Mouse (Mus musculus): ENCODE measurements around the gene Rarb. TPM values are rescaled to one million over a fixed set of nuclear protein-coding genes. Genes with fewer than 3 reads are reported as not detected.

The Rarb gene
- polyA plus RNA-seq, 1 experiment: 1.0 TPM

DNA sequence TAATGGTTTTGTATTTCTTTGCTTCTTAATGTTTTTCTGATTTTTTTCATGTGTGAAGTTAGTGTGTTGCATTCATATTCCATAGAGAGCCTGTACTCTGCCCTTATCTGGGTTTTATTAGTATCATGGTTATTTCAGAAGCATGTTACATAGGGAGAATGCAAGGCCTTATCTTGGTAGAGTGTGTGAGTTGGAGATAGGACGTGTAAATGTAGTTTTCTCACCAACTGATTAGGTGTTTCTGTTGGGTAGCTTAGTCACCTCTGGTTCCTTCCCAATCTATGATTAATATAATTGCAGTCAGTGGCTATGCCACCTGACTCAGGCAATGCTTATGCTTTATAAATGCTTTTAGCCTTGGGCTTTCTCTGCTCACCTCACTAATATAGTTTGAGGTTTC, 434.2 kb downstream of the Rarb start:
- TF ChIP-seq POLR2A (IDR thresholded peaks at IDR 0.05; ENCODE audit: low read depth, low read length): no peak
- TF ChIP-seq CTCF (IDR thresholded peaks at IDR 0.05; ENCODE audit: extremely low read depth, insufficient read depth, insufficient read length, insufficient replicate concordance): no peak
- H3K27ac ChIP-seq (ENCODE audit: insufficient read depth, low read length): no peak overlapping the region
- H3K4me1 ChIP-seq (ENCODE audit: control insufficient read depth, insufficient read depth, insufficient read length): peaks cover 4% of the 10 kb centered on the region
- peaks cover 5% of the 10 kb centered on the region for H3K36me3 ChIP-seq (ENCODE audit: control insufficient read depth, insufficient read depth, low read length)
- DNase-seq (ENCODE audit: low read depth in 1 of 2, low spot score in 2 of 2): no peak
- 88% methylated on average over 1 of the region's 1 CpGs for WGBS
- no peak overlapping the region for H3K4me3 ChIP-seq (ENCODE audit: extremely low read depth, insufficient read depth, insufficient read length)
- H3K27me3 ChIP-seq (ENCODE audit: control insufficient read depth, insufficient read depth, low read length): no peaks in the 10 kb centered on the region

Measured in spleen, adult 2 months (tissue).